Mouse (Mus musculus) stomach, embryonic 16.5 days (tissue): Measurements from ENCODE around the gene Trpm3. TPM values are rescaled to one million over a fixed set of nuclear protein-coding genes. Genes with fewer than 3 reads are reported as not detected.

Experiments
- ATAC-seq: fragments of 200-750 bp; cut with Nextera tagmentation; 2 replicates; pipeline ENCODE4 v1.8.0; 2017; ENCODE audit warnings: moderate number of reproducible peaks, moderate TSS enrichment; ENCODE audit not compliant: insufficient read depth, low FRiP score
- H3K27ac ChIP-seq: fragments of 300-500 bp; sonication (generic); 2 replicates; pipeline ENCODE4 v1.5.1; 2014; ENCODE audit warnings: low read length
- H3K27me3 ChIP-seq: fragments of 300-500 bp; sonication (generic); 2 replicates; pipeline ENCODE4 v1.6.1; 2014; ENCODE audit warnings: low read length, control low read depth, mixed read lengths; ENCODE audit not compliant: control insufficient read depth, insufficient read depth
- H3K36me3 ChIP-seq: fragments of 300-500 bp; sonication (generic); 2 replicates; pipeline ENCODE4 v1.6.1; 2014; ENCODE audit warnings: low read length; ENCODE audit not compliant: control insufficient read depth, insufficient read depth
- H3K4me1 ChIP-seq: fragments of 300-500 bp; sonication (generic); 2 replicates; pipeline ENCODE4 v1.6.1; 2014; ENCODE audit warnings: low read length, control low read depth, mixed read lengths; ENCODE audit not compliant: control insufficient read depth, insufficient read depth
- H3K4me2 ChIP-seq: fragments of 300-500 bp; sonication (generic); 2 replicates; pipeline ENCODE4 v1.6.1; 2014; ENCODE audit warnings: low read depth, low read length, mixed read lengths
- H3K4me3 ChIP-seq: fragments of 300-500 bp; sonication (generic); replicated peaks from 2 replicates; pipeline ENCODE4 v1.5.1; 2014; ENCODE audit warnings: mild to moderate bottlenecking, low read length
- H3K9ac ChIP-seq: fragments of 300-500 bp; sonication (generic); 2 replicates; pipeline ENCODE4 v1.6.1; 2014; ENCODE audit warnings: low read length
- H3K9me3 ChIP-seq: fragments of 300-500 bp; sonication (generic); replicated peaks from 2 replicates; pipeline ENCODE4 v1.6.1; 2016; ENCODE audit warnings: low read length, control low read depth; ENCODE audit not compliant: control insufficient read depth
- WGBS: fragments of 180-500 bp; shearing (Covaris S2); extraction: QIAGEN DNeasy Blood & Tissue Kit; methylation state at CpG from one replicate; pipeline ENCODE4 v1.1.7; 2014; 5-methylcytosine and 5-hydroxymethylcytosine counted together
- polyA plus RNA-seq: library from polyadenylated mRNA; unstranded; fragments of >200 nt; fragmentation: Nextera tagmentation; extraction: Ambion mirVana; gene quantifications from 2 replicates; pipeline ENCODE4 v1.2.1, GENCODE M21; 2015

Trpm3 gene
- polyA plus RNA-seq, 1 experiment from 2014 or later: 1.0 TPM

DNA sequence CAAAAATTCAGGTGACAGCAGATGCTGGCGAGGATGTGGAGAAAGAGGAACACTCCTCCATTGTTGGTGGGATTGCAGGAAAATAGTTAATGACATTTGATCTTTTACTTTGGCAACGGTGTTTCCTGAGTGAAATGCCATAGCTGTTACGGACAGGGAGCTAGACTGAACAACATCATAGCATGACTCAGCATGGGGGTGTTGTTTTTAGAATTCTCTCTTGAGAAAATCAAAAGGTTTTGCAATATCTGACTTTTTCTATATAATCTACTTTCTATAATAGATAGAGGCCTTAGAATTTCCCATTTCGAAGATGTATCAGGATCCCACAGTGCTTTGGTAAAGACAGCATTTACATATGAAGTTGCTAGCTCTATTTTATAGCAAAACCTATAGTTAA is 39.7 kb downstream of the Trpm3 start:
- H3K9ac ChIP-seq: no peak overlapping the region
- H3K4me3 ChIP-seq: no peak overlapping the region
- ATAC-seq: no peak
- no peak overlapping the region for H3K27ac ChIP-seq
- no peaks in the 10 kb centered on the region for H3K36me3 ChIP-seq
- 76% methylated on average over 4 of the region's 4 CpGs for WGBS
- no peak overlapping the region for H3K4me2 ChIP-seq
- no peaks in the 10 kb centered on the region for H3K27me3 ChIP-seq
- no peaks in the 10 kb centered on the region for H3K4me1 ChIP-seq
- no peaks in the 10 kb centered on the region for H3K9me3 ChIP-seq

DNA sequence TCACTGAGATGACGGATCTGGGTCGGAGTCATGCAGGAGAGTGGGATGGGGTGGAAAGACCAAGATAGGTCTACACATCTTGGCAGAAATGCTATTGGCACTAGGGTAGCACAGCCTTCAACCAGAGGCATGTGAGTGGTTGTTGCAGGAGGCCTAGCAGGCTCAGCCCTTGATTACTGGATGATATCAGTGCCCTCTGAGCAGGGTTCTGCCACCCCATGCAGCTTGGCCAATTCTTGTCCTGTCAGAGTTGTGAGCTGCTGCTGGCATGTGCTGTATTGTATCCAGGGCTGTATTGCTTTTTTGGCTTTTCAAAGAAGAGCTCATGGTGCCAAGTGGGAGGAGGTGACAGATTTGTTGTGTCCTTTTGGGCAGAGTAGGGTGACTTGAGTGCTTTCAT is 40.2 kb downstream of the Trpm3 start:
- 83% methylated on average over 2 of the region's 2 CpGs for WGBS

DNA sequence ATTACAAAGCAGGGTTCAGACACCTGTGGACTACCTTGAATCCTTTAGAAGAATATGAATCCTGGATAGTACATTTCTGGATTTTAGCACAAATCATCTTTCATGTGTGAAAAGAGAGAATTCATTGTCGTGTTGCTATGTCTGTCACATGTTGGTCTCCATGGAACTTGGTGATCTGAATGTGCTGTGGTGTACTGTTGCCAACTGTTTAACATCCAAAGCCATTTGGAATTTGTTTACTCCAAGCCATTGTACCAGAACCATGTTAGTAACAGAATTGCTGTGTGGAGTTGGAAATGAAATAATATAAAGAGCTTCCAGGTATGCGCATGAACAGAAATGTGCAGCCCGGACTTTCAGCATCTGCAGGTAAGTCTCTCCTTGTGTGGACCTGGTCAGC is 41.3 kb downstream of the Trpm3 start:
- no peaks in the 10 kb centered on the region for H3K27me3 ChIP-seq
- no peaks in the 10 kb centered on the region for H3K9me3 ChIP-seq
- H3K9ac ChIP-seq: no peak overlapping the region
- H3K4me2 ChIP-seq: no peak overlapping the region
- ATAC-seq: no peak
- H3K27ac ChIP-seq: no peak overlapping the region
- WGBS: 83% methylated on average over 3 of the region's 3 CpGs
- no peak overlapping the region for H3K4me3 ChIP-seq
- H3K4me1 ChIP-seq: no peaks in the 10 kb centered on the region
- no peaks in the 10 kb centered on the region for H3K36me3 ChIP-seq

More for the DNA sequence above, 40.2 kb downstream of the Trpm3 start:
- Histone ChIP-seq H3K27ac (no peak overlapping the region), H3K4me2 (no peak overlapping the region), H3K27me3 (no peaks in the 10 kb centered on the region), H3K9me3 (no peaks in the 10 kb centered on the region), H3K4me3 (no peak overlapping the region), H3K36me3 (no peaks in the 10 kb centered on the region), H3K4me1 (no peaks in the 10 kb centered on the region), H3K9ac (no peak overlapping the region)
- ATAC-seq: no peak

DNA sequence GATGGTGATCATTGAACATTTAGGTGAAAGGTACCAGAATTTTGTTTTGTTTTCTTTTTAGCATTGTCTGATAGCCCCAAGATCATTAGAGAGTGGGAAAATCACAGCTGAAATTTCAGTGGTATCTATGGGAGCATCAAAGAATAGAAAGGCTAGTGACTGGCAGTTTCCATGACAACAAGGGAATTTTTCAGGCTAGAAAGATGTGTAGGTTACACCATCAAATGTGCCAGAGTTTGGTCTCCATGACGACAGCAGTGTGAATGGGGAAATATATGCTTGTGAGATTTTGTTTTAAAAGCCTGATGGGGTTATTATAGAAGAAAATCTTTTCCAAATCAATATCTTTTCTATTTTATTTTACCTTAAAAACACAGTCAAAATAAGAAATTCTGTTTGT is 50.9 kb downstream of the Trpm3 start:
- WGBS: 62% methylated on average over 1 of the region's 1 CpGs
- H3K27me3 ChIP-seq: no peaks in the 10 kb centered on the region
- no peaks in the 10 kb centered on the region for H3K4me1 ChIP-seq
- H3K4me3 ChIP-seq: no peak overlapping the region
- no peak overlapping the region for H3K27ac ChIP-seq
- no peaks in the 10 kb centered on the region for H3K9me3 ChIP-seq
- H3K9ac ChIP-seq: no peak overlapping the region
- no peaks in the 10 kb centered on the region for H3K36me3 ChIP-seq
- ATAC-seq: no peak
- H3K4me2 ChIP-seq: no peak overlapping the region

DNA sequence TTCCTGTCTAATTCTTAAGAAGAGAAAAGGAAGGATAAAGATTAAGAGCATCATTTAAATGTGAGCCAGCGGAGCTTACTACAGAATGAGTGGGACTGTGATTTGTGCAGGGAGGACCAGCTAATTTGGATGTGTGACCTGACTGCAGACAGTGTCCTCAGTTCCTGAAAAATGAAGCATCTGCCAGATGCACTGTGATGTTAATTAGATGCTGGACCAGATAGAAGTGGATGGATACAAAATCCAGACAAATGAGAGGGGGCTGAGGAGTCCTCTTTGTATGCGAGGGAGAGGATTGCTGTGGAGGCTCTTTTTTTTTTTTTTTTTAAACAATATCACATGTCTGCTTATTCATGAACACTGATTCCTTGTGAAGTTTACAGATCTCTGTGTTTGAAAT is 83.7 kb downstream of the Trpm3 start:
- no peak overlapping the region for H3K4me2 ChIP-seq
- no peaks in the 10 kb centered on the region for H3K27me3 ChIP-seq
- no peak overlapping the region for H3K9ac ChIP-seq
- H3K27ac ChIP-seq: no peak overlapping the region
- 78% methylated on average over 2 of the region's 2 CpGs for WGBS
- ATAC-seq: no peak
- no peaks in the 10 kb centered on the region for H3K9me3 ChIP-seq
- H3K4me1 ChIP-seq: no peaks in the 10 kb centered on the region
- no peak overlapping the region for H3K4me3 ChIP-seq
- no peaks in the 10 kb centered on the region for H3K36me3 ChIP-seq

DNA sequence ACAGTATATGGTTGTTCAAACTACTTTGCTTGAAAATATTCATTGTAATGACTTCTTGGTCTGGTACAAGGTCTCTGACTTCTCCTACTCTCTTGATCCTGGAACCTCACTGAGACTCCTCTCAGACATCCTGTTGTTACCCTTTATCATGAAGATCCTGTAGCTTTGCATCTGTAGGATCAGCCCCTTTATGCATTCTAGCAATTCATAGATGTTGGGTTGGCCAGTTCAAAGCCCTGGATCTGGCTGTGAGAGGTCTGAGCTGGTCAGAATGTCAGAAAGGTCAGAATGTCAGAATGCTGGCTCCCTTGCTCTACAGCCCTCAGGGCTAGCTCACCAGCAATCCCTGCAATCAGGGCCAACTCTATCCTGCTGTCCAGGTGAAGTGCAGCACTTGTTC is 95.3 kb downstream of the Trpm3 start:
- H3K9ac ChIP-seq: no peak overlapping the region
- no peak overlapping the region for H3K27ac ChIP-seq
- no peak overlapping the region for H3K4me3 ChIP-seq
- H3K36me3 ChIP-seq: no peaks in the 10 kb centered on the region
- no peaks in the 10 kb centered on the region for H3K27me3 ChIP-seq
- H3K4me2 ChIP-seq: no peak overlapping the region
- H3K4me1 ChIP-seq: no peaks in the 10 kb centered on the region
- no peaks in the 10 kb centered on the region for H3K9me3 ChIP-seq
- no peak for ATAC-seq

DNA sequence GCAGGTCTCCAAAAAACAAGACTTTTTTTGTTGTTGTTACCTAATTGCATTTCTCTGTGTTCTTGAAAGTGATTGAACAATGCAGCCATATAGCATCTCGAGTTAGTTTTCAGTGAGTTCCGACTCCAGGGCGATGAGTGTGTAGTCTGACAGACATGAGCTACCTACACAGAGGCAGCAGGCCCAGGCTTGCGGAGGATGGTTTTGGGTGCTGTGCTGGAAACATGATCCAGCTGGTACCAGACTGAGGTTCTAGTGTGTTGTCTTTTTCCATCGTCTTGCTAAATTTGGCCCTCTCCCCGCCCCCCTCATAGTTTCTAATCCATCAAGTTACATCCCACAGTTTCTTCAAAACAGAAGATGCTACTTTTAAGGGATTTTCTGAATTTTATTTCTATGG is 110.2 kb downstream of the Trpm3 start:
- H3K4me3 ChIP-seq: no peak overlapping the region
- 77% methylated on average over 6 of the region's 6 CpGs for WGBS
- H3K4me2 ChIP-seq: no peak overlapping the region
- H3K4me1 ChIP-seq: no peaks in the 10 kb centered on the region
- H3K27me3 ChIP-seq: no peaks in the 10 kb centered on the region
- ATAC-seq: no peak
- no peaks in the 10 kb centered on the region for H3K9me3 ChIP-seq
- H3K9ac ChIP-seq: no peak overlapping the region
- H3K27ac ChIP-seq: no peak overlapping the region
- no peaks in the 10 kb centered on the region for H3K36me3 ChIP-seq

DNA sequence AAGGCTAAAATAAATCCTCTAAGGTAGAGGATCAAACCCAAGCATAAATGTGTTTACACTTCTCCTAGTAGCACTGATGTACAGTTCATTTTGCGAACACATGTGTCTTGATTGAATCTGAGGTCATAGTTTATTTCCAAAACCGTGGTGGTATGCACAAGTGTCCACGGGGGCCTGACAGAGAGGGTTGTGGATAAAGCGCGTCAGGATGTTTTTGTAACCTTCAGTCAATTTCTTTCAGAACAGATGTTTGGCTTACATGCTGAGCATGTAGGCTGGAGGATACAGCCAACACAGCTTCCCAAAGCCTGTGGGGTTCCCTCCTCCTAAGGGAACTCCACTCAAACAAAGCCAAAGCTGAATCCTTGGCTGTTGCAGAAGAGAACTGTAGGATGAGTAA is 134.1 kb downstream of the Trpm3 start:
- ATAC-seq: 0 out of 2 replicates have a peak, but pooled peaks have one; percentile 37
- no peaks in the 10 kb centered on the region for H3K27me3 ChIP-seq
- 39% methylated on average over 5 of the region's 5 CpGs for WGBS
- H3K9me3 ChIP-seq: no peaks in the 10 kb centered on the region
- H3K4me1 ChIP-seq: no peaks in the 10 kb centered on the region
- H3K36me3 ChIP-seq: no peaks in the 10 kb centered on the region
- H3K4me3 ChIP-seq: no peak overlapping the region
- H3K9ac ChIP-seq: no peak overlapping the region
- H3K4me2 ChIP-seq: no peak overlapping the region
- no peak overlapping the region for H3K27ac ChIP-seq

DNA sequence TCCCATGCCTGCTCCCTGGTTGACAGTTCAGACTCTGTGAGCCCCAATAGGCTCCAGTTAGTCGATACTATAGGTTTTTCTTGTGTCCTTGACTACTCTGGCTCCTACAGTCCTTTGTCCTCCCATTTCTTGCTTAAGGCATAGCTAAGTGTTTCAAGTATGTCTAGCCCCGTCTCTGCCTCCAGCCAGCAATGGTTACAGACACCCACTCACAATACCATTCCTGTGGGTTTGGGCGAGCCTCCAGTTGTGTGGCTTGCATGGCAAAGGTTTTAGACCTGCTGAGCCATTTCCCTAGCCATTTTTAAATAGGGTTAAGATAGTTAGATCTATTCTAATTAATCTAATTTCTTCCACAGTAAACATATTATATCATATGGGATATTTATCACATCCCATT is 145.8 kb downstream of the Trpm3 start:
- no peaks in the 10 kb centered on the region for H3K9me3 ChIP-seq
- no peak overlapping the region for H3K4me2 ChIP-seq
- no peak overlapping the region for H3K4me3 ChIP-seq
- no peaks in the 10 kb centered on the region for H3K27me3 ChIP-seq
- H3K9ac ChIP-seq: no peak overlapping the region
- no peaks in the 10 kb centered on the region for H3K36me3 ChIP-seq
- no peak overlapping the region for H3K27ac ChIP-seq
- H3K4me1 ChIP-seq: no peaks in the 10 kb centered on the region
- 78% methylated on average over 3 of the region's 3 CpGs for WGBS
- ATAC-seq: no peak

DNA sequence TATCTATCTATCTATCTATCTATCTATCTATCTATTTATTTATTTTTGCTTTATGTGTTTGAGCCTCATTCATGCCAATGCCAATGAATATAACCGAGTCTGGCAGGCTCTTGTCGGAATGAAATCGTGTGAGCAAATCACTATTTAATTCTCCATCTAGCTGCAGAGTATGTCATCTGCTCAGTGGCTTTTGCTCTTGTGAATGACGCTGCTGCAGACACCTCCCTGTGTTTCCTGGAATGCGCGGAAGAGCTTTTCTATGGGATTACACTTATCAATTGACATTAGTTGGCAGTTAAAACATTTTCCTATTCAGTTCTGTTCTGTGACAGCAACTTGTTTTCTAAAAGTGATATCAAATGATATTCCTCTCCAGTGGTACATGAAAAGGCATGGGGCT is 153.8 kb downstream of the Trpm3 start:
- Histone ChIP-seq H3K4me2 (no peak overlapping the region), H3K4me3 (no peak overlapping the region), H3K27ac (no peak overlapping the region), H3K27me3 (no peaks in the 10 kb centered on the region), H3K9ac (no peak overlapping the region), H3K4me1 (no peaks in the 10 kb centered on the region), H3K9me3 (no peaks in the 10 kb centered on the region), H3K36me3 (no peaks in the 10 kb centered on the region)
- no peak for ATAC-seq
- WGBS: 83% methylated on average over 6 of the region's 6 CpGs
